8 mouse cellular contexts compared by ENCODE assay signal in genomic region chr17:31344172-31344801, GRCm38 (mm10). TPM values are rescaled to one million over a fixed set of nuclear protein-coding genes. Genes with fewer than 3 reads are reported as not detected.
DNase-seq lines count a peak whose midpoint lies in the region; ATAC-seq lines count a peak whose summit lies in the region.

No protein-coding gene starts in this region.

- ATAC-seq in hindbrain, embryonic 14.5 days (ENCODE audit: low FRiP score): no peak
- ATAC-seq in hindbrain, embryonic 13.5 days (ENCODE audit: low FRiP score): no peak

- peaks cover 16% of the 10 kb centered on the region for H3K36me3 ChIP-seq in hindbrain, embryonic 14.5 days (replicated peaks; ENCODE audit: control insufficient read depth, insufficient read depth)
- H3K36me3 ChIP-seq in hindbrain, embryonic 13.5 days: peaks cover 58% of the 10 kb centered on the region

- peak; percentile 66 for DNase-seq in hindbrain, embryonic 14.5 days (ENCODE audit: low spot score)
- peak; percentile 89 for DNase-seq in adrenal gland, postnatal 14 days
- DNase-seq in embryo, embryonic 11.5 days (ENCODE audit: low read depth, low spot score): peak; percentile 56
- DNase-seq in heart, postnatal 36 days: peak; percentile 70 to 83
- DNase-seq in left cerebral cortex, postnatal 14 days (ENCODE audit: low spot score in 2 of 2): peak; percentile 75 to 78
- peak; percentile 62 to 76 for DNase-seq in natural killer cell, adult 2 months (ENCODE audit: low spot score in 2 of 2)
- DNase-seq in thymus, adult 18-20 months: peak; percentile 33 to 41

- H3K4me3 ChIP-seq in hindbrain, embryonic 14.5 days (replicated peaks; ENCODE audit: low read length): no peak overlapping the region
- no peak overlapping the region for H3K4me3 ChIP-seq in hindbrain, embryonic 13.5 days

- no peak overlapping the region for H3K27ac ChIP-seq in hindbrain, embryonic 14.5 days
- no peak overlapping the region for H3K27ac ChIP-seq in hindbrain, embryonic 13.5 days

- 54% methylated on average over 5 of the region's 5 CpGs for WGBS in hindbrain, embryonic 14.5 days
- WGBS in hindbrain, embryonic 13.5 days: 49% methylated on average over 5 of the region's 5 CpGs

- no peak overlapping the region for H3K9ac ChIP-seq in hindbrain, embryonic 14.5 days
- H3K9ac ChIP-seq in hindbrain, embryonic 13.5 days: no peak overlapping the region

- intact Hi-C loops in heart, postnatal 36 days (cut with DNase I): loop anchor here (1.0 kb wide), 1 partner anchor 90 kb away; no protein-coding TSS in a partner anchor
- intact Hi-C loops in left cerebral cortex, postnatal 14 days (cut with DNase I): no loop called here

- H3K27me3 ChIP-seq in hindbrain, embryonic 14.5 days (ENCODE audit: control insufficient read depth, insufficient read depth, low read length): no peaks in the 10 kb centered on the region
- H3K27me3 ChIP-seq in hindbrain, embryonic 13.5 days: no peaks in the 10 kb centered on the region

- peaks cover 5% of the 10 kb centered on the region; the same call in 1 of the 2 replicates for H3K4me1 ChIP-seq in hindbrain, embryonic 14.5 days (replicated peaks; ENCODE audit: control insufficient read depth, insufficient read depth, low read length)
- H3K4me1 ChIP-seq in hindbrain, embryonic 13.5 days (replicated peaks): peaks cover 10% of the 10 kb centered on the region; the same call in 1 of the 2 replicates

- H3K4me2 ChIP-seq in hindbrain, embryonic 14.5 days (replicated peaks): no peak overlapping the region
- H3K4me2 ChIP-seq in hindbrain, embryonic 13.5 days: no peak overlapping the region

- no peaks in the 10 kb centered on the region for H3K9me3 ChIP-seq in hindbrain, embryonic 14.5 days (ENCODE audit: control insufficient read depth, low read length)
- no peaks in the 10 kb centered on the region for H3K9me3 ChIP-seq in hindbrain, embryonic 13.5 days

RNA-seq across cellular contexts. Expression of gene Pde9a, which starts 41.7 kb away (rescaled TPM):
- 31.1 and 32.6 TPM in 2 replicates for polyA plus RNA-seq in hindbrain, embryonic 14.5 days (2014; fragmentation: Nextera tagmentation; extraction: Ambion mirVana)
- 36.7 and 37.8 TPM in 2 replicates for polyA plus RNA-seq in hindbrain, embryonic 13.5 days (2015; fragmentation: Nextera tagmentation; extraction: Ambion mirVana)
- total RNA-seq in adrenal gland, postnatal 14 days (2021): 5.2 and 8.5 TPM in 2 replicates
- total RNA-seq in heart, postnatal 36 days (2021): 1 to 10 TPM; 5.2 to 6.1 TPM
- total RNA-seq in left cerebral cortex, postnatal 14 days (2021): 10 to 100 TPM; 24.4 to 27.2 TPM

RNA-seq across cellular contexts. Expression of gene Slc37a1, which starts 57.7 kb away (rescaled TPM):
- polyA plus RNA-seq in hindbrain, embryonic 14.5 days (2014; fragmentation: Nextera tagmentation; extraction: Ambion mirVana): 10.4 and 11.6 TPM in 2 replicates
- 13.2 and 15.5 TPM in 2 replicates for polyA plus RNA-seq in hindbrain, embryonic 13.5 days (2015; fragmentation: Nextera tagmentation; extraction: Ambion mirVana)
- total RNA-seq in adrenal gland, postnatal 14 days (2021): 6.7 and 13.3 TPM in 2 replicates
- total RNA-seq in heart, postnatal 36 days (2021): 10 to 100 TPM; 11.1 to 12.5 TPM
- total RNA-seq in left cerebral cortex, postnatal 14 days (2021): 1 to 10 TPM; 4.7 to 6.6 TPM

Comparison
In these comparisons a context has a peak if more than half of its experiments do, and no peak if none do; other contexts are left out.
1. DNase-seq: peak in every context shown above with its lines; median percentile 89 in adrenal gland, postnatal 14 days; 76 in heart, postnatal 36 days; 76 in left cerebral cortex, postnatal 14 days; 69 in natural killer cell, adult 2 months; 66 in hindbrain, embryonic 14.5 days; 56 in embryo, embryonic 11.5 days; 37 in thymus, adult 18-20 months.